Mouse (Mus musculus) mouse embryonic stem cell (cell line): ENCODE data around the gene Caprin1.

Experiments used
- in situ Hi-C, 2 experiments: fragments of 300-500 bp; cut with MboI; formaldehyde crosslinking; loops; 1 replicate in 1 of 2; 3 replicates in 1 of 2; pipeline ENCODE4 v1.14.3; 2019 to 2020; ENCODE audit warnings: low sequenced_read_pairs in 2 of 2, low pct_unique_long_range_greater_than_20kb in 1 of 2, mixed read lengths in 1 of 2; ENCODE audit not compliant: unreplicated experiment in 1 of 2

Caprin1 gene

GRCm38 (mm10) chr2:103803770-103804530, 6.5 kb upstream of the Caprin1 start:
- in situ Hi-C loops = no loop called here

GRCm38 (mm10) chr2:103802422-103802821, 5.0 kb upstream of the Caprin1 start:
- in situ Hi-C loops = no loop called here

GRCm38 (mm10) chr2:103796861-103797466, 485 bp downstream of the Caprin1 start:
- in situ Hi-C loops = no loop called here

- in situ Hi-C loops = no loop called here
Observed at GRCm38 (mm10) chr2:103796211-103796860, 1.1 kb downstream of the Caprin1 start.

- in situ Hi-C loops = no loop called here
Observed at GRCm38 (mm10) chr2:103795843-103796210, 1.6 kb downstream of the Caprin1 start.

- in situ Hi-C loops = no loop called here
Observed at GRCm38 (mm10) chr2:103792009-103792408, 5.4 kb downstream of the Caprin1 start.

GRCm38 (mm10) chr2:103785735-103786134, 11.7 kb downstream of the Caprin1 start:
- in situ Hi-C loops = no loop called here

- in situ Hi-C loops = no loop called here
Observed at GRCm38 (mm10) chr2:103784621-103785020, 12.8 kb downstream of the Caprin1 start.

GRCm38 (mm10) chr2:103762492-103762891, 35.0 kb downstream of the Caprin1 start:
- in situ Hi-C loops = no loop called here

- in situ Hi-C loops = no loop called here
Observed at GRCm38 (mm10) chr2:103761993-103762392, 35.5 kb downstream of the Caprin1 start.

- in situ Hi-C loops = no loop called here
Observed at GRCm38 (mm10) chr2:103760906-103761716, 36.3 kb downstream of the Caprin1 start, which contains the start of gene Nat10. Gene Nat10, minus strand, starts transcription at chr2:103761270.

- in situ Hi-C loops = no loop called here
Observed at GRCm38 (mm10) chr2:103760421-103760820, 37.0 kb downstream of the Caprin1 start.

- in situ Hi-C loops = no loop called here
Observed at GRCm38 (mm10) chr2:103755458-103756085, 41.9 kb downstream of the Caprin1 start.

GRCm38 (mm10) chr2:103754614-103755013, 42.8 kb downstream of the Caprin1 start:
- in situ Hi-C loops = no loop called here

- in situ Hi-C loops = no loop called here
Observed at GRCm38 (mm10) chr2:103751771-103752170, 45.7 kb downstream of the Caprin1 start.

GRCm38 (mm10) chr2:103749091-103749490, 48.4 kb downstream of the Caprin1 start:
- in situ Hi-C loops = no loop called here

GRCm38 (mm10) chr2:103747891-103748290, 49.6 kb downstream of the Caprin1 start:
- in situ Hi-C loops = no loop called here

GRCm38 (mm10) chr2:103746761-103747160, 50.7 kb downstream of the Caprin1 start:
- in situ Hi-C loops = no loop called here
